Mouse (Mus musculus): ENCODE measurements around the gene Zer1.
"Not testable (repeated sequence)": the region's sequence is repeated elsewhere in the genome, so short reads cannot be mapped to it uniquely, and the experiment has no call there.

Zer1 gene

DNA sequence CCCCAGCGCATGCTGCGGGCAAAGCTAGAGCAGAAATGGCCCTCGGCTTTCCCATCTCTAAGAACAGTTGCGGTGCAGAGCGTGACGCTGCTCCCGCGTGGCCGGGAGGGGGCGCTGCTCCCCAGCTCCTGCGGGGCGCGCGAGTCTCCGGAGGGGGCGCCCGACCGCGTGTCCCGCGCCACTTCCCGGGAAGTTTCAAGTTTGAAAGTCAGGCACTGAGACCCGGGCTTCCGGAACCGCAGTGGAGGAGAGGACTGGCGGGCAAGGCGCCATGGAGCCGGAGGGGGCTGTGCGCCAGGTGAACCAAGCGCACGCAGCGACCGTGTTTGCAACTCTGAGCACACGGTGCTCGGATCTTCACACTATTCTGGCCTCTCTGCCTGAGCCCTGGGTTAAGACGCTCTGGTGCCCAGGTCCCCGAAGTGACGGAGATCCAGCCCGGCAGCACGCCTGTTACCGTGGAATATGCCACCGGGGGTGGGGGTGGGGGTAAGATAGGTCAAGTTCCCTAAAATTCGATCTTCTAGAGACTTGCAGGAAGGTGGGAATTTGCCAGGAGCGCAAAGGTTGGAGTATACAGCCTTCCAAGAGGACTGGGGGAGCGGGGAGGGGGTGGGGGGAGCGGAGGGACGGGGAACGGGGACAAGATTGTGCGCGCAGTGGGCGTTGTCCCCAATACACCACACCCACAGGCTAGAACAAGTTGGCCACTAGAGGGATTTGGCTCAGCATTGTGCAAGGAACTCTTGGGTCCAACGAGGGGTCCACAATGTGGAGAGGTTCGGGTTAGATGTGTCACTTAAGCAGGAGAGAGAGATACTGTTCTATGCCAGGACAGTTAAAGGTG lies 46.7 kb downstream of the Zer1 start, which contains the start of gene Pkn3:
Pkn3 (plus strand) TSS at position 183 of the 847 bp plus-strand sequence.
- DNase-seq (ENCODE audit: low read depth) = peak; percentile 93

DNA sequence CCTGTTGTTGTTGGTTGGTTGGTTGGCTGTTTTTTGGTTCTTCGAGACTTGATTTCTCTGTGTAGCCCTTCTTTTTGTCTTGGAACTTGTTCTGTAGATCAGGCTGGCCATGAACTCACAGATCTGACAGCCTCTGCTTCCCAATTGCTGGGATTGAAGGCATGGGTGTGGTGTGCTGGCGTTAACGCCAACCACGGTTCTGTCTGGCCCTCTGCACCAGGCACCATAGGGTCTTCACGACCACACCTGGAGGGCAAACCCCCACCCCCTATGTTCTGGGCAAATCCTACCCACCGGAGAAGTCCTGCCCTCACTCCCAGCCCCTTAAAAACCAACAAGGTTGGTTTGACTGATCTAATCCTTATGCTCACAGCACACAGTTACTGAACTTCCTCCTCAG lies 47.4 kb downstream of the Zer1 start:
- no peak for DNase-seq (ENCODE audit: low read depth)

DNA sequence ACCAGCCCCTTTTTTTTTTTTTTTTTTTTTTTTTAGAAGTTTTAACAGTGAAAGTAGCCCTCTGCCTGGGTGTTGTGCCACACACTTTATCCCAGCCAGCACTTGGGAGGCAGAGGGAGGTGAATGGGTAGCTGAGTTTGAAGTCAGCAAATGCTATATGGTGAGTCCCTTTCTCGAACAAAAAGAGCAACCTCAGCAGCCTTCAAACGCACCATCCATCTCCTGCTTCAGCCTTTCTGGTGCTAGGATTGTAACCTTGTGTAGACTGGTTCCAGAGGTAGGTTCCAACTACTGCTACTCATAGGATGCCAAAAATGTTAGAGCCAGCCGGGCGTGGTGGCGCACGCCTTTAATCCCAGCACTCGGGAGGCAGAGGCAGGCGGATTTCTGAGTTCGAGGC lies 47.9 kb downstream of the Zer1 start:
- DNase-seq (ENCODE audit: low read depth) = no peak

DNA sequence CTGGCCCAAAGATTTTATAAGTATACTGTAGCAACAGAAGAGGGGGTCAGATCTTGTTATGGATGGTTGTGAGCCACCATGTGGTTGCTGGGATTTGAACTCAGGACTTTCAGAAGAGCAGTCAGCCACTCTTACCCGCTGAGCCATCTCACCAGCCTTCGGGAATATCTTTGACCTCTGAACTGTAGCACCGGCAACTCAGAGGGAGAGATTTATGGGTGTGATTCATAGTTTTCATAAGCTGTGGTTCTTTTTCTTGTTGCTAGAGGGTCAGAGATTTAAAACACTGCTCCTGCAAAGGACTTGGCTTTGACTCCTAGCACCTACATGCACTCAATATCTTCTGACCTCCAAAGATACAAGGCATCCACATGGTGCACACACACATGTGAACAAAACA lies 48.8 kb downstream of the Zer1 start:
- peak; percentile 56 for DNase-seq (ENCODE audit: low read depth)

DNA sequence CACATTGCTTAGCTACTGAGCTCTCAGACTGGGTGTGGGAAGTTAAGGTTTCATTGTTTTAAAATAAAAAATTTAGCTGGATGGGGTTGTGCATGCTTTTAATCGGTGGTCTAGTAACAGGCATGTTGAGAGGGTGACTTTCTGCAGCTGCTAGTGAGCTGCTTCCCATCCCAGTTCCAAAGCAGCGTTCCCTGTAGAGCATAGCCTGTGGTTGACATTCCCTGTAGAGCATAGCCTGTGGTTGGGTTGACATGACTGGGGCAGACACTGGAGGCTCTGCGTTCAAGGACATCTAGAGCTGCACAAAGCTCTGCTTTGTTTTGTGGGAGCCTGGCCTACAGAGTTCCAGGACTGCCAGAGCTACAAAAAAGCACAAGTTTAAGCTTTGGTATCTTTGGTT lies 51.1 kb downstream of the Zer1 start:
- no peak for DNase-seq (ENCODE audit: low read depth)

DNA sequence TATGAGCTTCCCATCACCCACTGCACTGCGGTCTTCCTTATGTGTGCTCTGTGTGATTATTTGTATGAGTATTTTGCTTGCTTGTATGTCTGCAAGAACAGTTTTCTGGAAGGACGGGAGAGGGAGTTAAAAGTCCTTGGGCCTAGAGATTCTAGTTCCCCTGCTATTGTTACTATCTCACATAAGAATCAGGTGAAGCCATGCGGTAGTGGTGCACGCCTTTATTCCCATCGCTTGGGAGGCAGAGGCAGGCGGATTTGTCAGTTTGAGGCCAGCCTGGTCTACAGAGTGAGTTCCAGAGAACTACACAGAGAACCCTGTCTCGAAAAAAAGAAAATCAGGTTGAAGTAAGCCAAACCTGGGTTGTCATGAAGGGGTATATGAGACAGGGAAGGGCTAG lies 51.5 kb downstream of the Zer1 start:
- no peak for DNase-seq (ENCODE audit: low read depth)

DNA sequence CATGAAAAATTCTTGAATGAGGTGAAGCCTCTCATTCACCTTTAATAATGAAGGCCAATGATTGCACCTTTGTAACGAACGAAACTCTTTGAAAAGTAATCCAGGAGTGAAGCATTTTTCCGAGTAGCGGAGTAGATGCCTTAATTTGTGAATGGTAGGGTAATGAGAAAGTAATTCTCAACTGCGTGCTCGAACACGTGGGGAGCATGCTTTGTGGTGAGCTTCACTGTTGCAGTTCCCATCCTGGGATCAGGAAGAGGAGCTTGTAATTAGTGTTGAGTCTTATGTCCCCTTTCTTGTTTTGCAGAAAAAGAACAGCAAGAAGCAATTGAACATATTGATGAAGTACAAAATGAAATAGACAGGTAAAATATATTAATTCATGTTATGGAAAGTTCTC lies 56.4 kb downstream of the Zer1 start:
- DNase-seq (ENCODE audit: low read depth) = no peak

DNA sequence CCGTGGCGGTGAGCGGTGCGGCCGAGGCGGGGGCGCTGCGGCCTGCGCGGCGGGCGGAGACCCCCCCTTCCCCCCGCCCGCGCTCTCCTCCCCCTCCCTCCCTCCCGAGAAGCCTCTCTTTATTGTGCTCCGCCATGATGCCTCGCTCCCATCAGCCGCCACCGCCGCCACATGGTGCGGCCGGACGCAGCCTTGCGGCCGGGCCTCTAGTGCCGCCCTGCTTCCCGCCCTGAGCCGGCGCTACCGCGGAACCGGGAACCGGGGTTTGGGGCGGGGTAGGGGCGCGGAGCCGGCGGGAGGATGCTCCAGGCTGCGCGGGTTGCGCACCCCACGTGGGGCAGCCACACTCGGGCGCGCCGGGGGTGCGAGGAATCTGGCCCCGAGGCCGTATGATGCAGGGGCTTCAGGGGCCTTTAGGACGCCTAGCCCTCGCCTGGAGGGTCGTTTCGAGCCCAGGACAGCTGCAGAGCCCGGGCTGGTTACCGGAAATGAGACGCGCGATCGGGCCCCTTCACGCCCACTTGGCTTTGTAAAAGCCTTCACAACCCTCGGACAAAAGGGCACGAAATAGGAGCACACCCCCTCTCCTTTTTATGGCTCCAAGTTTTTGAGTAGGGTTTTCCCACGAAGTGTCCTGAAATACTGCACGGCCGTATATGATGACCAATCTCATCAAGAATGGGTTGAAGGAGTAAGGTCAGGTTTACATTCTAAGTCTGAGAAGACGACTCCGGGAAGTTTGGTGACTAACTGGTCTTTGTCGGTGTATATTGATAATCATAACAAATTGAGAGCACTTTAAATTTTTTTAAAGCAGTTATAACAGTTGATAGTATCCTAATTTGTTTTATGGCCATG lies 57.1 kb downstream of the Zer1 start:
- peak; percentile 66 for DNase-seq (ENCODE audit: low read depth)

DNA sequence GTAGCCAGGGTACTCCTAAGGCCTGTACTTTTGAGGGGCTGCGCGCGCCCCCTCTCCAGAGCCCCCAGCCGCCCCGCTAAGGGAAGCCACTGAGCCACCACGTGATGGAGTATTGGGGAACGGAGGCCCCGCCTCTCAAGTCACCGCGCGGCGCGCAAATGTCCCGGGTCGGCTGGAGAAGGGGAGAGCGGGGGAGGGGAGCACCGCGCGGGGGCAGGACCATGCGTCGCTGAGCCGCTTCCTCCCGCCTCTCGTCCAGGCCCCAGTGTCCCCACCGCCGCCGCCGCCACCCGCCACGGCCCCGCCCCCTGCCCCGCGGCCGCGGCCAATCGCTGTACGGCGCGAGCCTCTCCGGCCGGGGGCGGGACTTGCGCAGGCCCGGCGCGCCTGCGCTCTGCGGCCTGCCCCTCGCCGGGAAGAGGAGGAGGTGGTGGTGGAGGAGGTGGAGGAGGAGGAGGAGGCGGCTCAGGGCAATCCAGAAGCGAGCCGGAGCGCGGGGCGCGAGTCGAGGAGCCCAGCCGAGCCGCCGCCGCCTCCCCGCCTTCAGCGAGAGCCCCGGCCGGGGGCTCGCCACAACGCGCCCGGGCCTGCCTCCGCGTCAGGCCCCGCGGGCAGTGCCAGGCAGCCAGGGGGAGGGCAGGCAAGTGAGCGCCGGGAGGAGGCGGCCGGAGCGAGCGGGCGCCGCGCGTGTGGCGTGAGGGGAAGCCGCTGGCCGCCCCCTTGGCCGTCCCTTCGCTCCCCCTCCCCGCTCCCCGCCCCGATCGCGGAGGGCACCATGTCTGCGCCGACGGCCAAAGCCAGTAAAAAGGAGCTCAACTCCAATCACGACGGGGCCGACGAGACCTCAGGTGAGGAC lies 58.1 kb downstream of the Zer1 start:
- DNase-seq (ENCODE audit: low read depth) = peak; percentile 96

DNA sequence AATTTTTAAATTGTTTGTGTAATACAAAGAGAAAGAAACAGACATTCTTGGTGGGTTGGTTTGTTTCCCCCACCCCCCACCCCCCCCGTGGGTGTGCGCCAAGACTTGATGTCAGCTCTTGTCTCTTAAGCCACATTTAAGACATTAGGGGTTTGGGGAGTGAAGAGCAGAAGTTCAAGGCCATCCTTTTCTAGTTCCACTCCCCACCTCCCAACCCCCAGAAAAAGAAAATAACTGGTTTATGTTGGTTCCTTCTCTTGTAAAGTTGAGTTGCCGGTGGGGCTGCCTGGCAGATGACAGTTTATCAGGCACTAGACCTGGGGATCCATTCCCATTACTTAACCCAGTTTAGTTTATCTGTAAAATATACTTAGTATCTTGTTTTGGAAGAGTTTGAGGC lies 60.1 kb downstream of the Zer1 start:
- DNase-seq (ENCODE audit: low read depth) = peak; percentile 18

DNA sequence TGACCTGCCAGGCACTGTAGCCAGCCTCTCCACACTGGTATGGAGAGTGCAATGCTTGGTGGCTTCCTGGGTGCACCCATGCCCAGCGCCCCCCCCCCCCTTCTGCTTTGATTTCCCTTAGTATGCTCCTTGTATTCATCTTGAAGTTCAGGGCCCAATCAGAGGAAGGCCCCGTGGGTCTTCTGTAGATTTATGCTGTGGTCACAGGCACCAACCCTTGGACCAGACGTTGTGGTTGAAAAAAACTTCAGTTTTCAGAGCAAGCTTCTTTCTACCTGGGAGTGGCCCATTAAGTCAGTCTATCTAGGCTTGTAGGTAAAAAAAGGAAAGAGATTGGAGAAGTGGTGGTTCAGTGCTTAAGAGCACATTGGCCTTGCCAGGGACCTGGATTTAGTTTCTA lies 60.6 kb downstream of the Zer1 start:
- DNase-seq (ENCODE audit: low read depth) = peak; percentile 25

DNA sequence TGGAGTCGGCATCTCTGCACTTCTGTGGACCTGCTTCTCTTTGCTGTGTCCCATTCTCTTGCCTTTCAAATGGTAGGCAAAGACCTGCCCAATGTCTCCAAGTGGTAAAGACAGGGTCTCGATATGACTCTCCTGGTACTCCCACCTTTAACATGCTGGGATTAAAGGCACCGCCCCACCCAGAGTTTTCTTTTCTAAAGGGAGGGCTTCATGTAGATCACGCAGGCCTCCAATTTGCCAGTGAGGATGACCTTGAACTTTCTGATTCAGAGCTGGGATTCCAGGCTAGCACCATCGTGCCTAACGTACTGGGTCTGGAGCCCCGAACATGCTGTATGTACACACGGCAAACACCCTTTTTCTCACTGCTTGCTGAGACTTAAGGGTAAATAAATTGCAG lies 61.1 kb downstream of the Zer1 start:
- DNase-seq (ENCODE audit: low read depth) = peak; percentile 43

DNA sequence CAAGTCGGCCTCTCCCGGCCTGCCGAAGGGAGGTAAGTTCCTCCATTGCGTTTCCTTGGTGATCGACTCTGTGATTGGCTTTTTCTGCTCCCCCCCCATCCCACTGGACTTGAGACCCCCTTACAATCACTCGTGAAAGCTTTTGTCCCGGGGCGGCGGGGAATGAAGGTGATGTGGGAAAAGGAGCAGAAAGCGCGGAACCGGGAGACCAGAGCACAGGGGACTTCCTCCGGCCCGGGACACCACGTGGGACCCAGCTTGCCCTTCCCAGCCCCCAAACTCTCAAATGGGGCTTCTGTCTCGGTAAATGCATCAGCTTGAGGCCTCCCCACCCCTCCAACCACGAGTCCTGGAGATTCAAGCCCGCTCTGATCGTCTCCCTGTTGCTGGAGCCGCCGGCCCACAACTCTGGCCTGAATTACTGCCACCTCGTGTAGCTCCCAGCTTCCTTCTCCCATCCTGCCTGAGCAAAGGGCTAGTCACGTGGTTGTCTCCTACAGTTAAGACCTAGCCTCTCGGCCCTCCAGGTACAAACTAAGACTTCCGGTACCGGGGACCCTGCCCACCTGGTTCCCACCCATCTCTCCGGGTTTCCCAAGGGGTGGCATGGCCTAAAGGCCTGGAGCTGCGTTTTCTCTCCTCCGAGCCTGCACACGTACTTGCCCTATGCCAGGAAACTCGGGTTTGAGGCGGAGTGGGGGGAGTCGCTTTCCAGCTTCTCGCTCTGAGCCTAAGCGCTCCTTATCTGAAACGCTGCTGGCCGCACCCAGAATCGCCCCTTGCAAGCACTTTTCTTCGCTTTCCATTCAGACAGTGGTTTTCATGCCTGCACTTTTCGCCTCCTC lies 61.9 kb downstream of the Zer1 start:
- peak; percentile 77 for DNase-seq (ENCODE audit: low read depth)

DNA sequence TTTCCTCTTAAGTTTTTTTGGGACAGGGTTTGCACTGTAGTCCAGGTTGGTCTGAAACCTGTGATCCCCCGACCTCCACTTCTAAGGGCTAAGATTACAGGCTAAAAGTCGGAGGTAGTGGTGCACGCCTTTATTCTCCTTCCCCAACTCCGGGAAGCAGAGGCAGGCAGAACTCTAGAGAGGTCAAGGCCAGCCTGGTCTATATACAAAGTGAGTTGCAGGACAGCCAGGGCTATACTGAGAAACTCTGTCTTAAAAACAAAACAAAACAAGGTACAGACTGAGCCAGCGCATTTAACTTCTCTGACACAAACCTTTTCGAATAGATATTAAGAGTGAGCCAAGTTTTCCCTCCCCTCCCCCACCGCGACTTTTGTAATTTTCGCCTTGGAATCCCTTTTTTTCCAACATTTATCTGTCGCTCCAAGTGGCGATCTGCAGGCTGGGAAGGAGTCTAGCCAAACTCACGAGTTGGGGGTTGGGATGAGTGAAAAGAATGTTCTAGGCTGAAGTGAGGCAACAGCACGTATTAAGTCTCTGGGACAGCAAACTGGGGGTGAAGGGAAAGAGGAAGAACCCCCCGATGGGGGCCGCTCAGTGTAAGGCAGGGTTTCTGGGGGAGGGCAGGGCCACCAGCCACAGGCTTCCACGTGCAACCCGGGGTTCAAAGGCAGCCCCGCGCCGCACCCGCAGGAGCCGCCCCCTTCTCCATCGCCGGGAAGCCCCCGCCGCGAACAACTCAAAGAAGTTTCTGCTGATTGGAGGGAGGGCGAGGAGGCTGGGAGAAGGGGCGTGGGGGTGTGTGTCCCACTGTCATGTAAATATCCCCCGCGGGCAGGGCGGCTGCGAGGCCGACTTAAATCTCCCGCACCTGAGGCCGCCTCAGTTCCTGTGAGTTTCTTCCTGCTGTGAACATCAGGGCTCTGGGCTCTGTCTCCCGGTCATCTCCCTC lies 62.9 kb downstream of the Zer1 start:
- DNase-seq (ENCODE audit: low read depth) = peak; percentile 65

DNA sequence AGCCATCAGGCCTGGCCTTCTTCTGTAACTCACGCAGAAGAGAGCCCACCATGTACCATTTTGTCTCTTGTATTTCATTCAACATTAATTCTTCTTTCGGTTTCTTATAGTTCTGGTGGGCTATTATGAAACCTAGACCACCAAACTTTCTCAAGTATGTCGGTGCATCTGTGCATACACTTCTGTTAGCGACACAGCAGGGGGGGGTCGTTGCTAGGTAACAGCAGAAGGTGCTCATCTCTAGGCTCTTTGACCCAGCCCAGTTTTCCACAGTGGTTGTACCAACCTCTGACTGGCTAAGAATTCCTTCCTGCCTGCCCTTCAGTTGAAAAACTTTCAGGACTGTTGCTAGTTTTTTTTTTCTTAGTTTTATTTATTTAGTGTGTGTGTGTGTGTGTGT lies 66.0 kb downstream of the Zer1 start:
- no peak for DNase-seq (ENCODE audit: low read depth)

DNA sequence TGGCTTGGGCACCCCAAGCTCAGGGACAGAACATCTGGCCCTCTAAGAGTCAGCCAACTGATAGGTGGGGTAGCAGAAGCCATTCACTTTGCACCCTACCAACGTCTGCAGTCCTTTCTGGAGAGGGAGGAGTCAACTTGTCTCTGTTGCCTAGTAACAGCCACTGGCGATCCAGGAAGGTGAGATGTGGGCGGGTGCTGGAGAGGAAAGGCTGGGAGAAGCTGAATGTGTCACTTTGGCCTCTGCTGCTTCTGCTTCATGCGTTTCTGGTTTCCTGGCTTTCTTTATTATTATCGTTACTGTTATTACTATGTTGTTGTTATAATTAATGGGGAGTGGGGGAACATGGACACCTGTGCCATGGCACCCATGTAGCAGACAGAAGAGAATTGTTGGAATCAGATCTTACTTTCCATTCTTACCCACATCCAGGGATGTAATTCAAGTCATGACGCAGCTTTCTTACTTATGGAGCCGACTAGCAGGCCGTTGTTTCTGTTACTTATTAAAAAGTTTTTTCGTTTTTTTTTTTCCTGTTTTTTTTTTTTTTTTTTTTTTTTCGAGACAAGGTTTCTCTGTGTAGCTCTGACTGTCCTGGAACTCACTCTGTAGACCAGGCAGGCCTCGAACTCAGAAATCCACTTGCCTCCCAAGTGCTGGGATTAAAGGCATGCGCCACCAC lies 67.0 kb downstream of the Zer1 start, which contains the start of gene Set:
Set (plus strand) TSS at position 156 of the 682 bp plus-strand sequence.
- DNase-seq (ENCODE audit: low read depth) = peak; percentile 49

DNA sequence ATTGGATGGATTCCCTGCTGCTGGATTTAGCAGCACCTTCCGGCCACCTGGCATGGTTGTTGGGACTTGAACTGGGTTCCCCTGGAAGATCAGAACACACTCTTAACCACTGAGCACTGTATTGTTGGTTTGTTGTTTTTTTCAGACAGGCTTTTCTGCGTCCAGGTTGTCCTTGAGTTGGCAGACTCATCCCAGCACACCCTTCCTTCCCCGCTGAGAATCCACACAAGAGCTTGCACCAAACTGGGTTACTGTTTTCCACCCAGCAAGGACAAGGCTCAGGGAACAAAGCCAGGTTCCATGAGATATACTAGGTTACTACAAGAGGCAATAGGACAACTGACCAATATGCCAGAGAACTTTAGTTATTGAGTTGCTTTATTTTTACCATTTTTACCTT lies 67.6 kb downstream of the Zer1 start:
- DNase-seq (ENCODE audit: low read depth) = no peak

DNA sequence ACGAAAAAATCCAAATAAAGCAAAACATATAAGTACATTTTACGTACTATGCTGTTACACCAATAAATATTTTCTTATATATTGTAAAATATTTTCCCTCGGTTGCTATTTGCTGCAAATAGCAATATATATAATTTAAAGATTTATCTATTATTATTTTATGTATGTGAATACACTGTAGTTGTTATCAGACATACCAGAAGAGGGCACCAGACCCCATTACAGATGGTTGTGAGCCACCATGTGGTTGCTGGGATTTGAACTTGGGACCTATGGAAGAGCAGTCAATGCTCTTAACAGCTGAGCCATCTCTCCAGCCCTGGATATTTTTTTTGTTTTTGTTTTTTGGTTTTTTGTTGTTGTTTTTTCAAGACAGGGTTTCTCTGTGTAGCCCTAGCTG lies 69.1 kb downstream of the Zer1 start:
- not testable (repeated sequence) for DNase-seq (ENCODE audit: low read depth)

DNA sequence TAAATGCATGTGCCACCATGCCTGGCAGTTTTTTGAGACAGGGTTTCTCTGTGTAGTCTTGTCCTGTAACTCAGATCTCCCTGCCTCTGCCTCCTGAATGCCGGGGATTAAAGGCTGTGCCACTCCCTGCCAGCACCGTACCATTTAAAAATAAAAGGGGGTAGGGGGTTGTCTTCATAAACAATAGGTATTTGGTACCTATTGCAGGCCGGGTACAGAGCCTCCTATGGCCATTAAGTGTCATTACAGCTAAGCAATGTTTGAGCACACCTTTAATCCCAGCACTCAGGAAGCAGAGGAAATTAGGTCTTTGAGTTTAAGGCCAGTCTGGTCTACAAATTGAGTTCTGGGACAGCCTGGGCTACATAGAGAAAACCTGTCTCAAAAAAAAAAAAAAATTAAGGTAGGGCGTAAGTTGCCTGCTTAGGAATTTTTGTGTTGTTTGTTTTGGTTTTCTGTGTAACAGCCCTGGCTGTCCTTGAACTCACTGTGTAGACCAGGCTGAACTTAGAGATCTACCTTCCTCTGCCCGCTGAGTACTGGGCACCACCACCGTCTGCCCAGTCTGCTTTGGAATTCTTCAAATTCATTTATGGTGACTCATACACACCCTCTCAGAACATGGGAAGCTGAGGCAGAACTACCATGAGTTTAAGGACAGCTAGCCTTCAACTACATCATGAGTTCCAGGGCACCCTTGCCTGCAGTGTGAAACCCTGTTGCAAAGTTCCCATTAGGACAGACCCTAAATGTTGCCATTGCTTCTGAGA lies 72.2 kb downstream of the Zer1 start:
- no peak for DNase-seq (ENCODE audit: low read depth)

All from NIH3T3 (cell line).